Mouse (Mus musculus) brown adipose tissue, adult 24 weeks (tissue): Measurements from ENCODE around the gene Exoc1. TPM values are rescaled to one million over a fixed set of nuclear protein-coding genes. Genes with fewer than 3 reads are reported as not detected.
A peak's percentile ranks its signal among the peaks of the same experiment; 100 is the strongest.

Experiments used
- H3K27ac ChIP-seq: fragments of 200-500 bp; replicated peaks from 2 replicates; pipeline ENCODE4 v1.5.1; 2012; ENCODE audit warnings: low read depth, mild to moderate bottlenecking, low read length
- H3K4me1 ChIP-seq: fragments of 200-500 bp; 2 replicates; pipeline ENCODE4 v1.6.1; 2012; ENCODE audit warnings: low read length, mixed read lengths; ENCODE audit not compliant: control insufficient read depth, insufficient read depth, insufficient read length
- H3K4me3 ChIP-seq: fragments of 200-500 bp; 2 replicates; pipeline ENCODE4 v1.5.1; 2012; ENCODE audit warnings: low read depth, mild to moderate bottlenecking, low read length, moderate library complexity; ENCODE audit not compliant: insufficient read depth
- polyA plus RNA-seq: library from polyadenylated mRNA; stranded (reverse); fragments of >200 nt; gene quantifications from 2 replicates; pipeline ENCODE4 v1.2.4, GENCODE M21; 2012; ENCODE audit not compliant: missing spikeins, insufficient read depth, insufficient read length

The Exoc1 gene
- polyA plus RNA-seq, 1 experiment, result 9.6 TPM

DNA sequence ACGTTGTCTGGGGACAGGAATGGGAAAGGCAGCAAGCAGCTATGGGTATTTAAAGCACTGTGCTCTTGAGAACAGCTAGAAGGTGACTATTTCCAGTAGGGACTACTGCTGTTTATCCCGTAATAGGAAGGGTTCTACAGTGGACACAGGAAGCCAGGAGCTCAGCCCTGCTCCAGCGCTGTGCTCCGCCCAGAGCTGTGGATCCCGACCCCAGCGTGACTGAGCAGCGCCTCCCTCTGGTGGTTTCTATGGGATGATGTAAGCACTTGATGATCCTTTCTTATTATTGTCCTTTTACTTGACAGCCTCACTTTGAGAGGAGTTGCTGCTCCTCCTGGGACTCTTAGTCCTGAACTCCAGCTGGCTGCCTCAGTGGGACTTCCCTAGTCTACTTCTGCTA lies 45.1 kb downstream of the Exoc1 start:
- Histone ChIP-seq H3K4me1 (no peaks in the 10 kb centered on the region), H3K4me3 (no peak overlapping the region), H3K27ac (no peak overlapping the region)

DNA sequence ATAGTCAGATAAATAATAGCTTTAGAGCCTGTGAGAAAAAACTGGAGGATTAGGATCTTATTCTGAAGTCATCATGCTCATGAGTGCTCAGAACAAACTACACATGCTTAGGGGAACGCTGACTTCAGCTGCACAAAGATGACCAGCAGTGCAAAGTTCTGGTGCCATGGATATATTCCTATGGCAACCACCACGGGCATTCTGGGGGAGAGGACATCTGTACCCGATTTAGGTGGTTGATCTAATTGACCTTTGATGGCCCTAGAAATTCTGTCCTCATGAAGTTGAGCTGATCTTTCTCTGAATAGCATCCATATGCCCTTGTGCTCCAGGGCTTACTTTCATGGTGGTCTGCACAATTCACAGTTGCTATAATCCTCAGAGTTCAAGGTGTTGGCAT lies 47.9 kb downstream of the Exoc1 start:
- H3K4me1 ChIP-seq, result no peaks in the 10 kb centered on the region
- no peak overlapping the region for H3K27ac ChIP-seq
- H3K4me3 ChIP-seq, result no peak overlapping the region

- no peak overlapping the region for H3K27ac ChIP-seq
- H3K4me3 ChIP-seq, result no peak overlapping the region
- H3K4me1 ChIP-seq, result no peaks in the 10 kb centered on the region
Measured at GRCm38 (mm10) chr5:76585378-76585777, 56.3 kb downstream of the Exoc1 start.

DNA sequence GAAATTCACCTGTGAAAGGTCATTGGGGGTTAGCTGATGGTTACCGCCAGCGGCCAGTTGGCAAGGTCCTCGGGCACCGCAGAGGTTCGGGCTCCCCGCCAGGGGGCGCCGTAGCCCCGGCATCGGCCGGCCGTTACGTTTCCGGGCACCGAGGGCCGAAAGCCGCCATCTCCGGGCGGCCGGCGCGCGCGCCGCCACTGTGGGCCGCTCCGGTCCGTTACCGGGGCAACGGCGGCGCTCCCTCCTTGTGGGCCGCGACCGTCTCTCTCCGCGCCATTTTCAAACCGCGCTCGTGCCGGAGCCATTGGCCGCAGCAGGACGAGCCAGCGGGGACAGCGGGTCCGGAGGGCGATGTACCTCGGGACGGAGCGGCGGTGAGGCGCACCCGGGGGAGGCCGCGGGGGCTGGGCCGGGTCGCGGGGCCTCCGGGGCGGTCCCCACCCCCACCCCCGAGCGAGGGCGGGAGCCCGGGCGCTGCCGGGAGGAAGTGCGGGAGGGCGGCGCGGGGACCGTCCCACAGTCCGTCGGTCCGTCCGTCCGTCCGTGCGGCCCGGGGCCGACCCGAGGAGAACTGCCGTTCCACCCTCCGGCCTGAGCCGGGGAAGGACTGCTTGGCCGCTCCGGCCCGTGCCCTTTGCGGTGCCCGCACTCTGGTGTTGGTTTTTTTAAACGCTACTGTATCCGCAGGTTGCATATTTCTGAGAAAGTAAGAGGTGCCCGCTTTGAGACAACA lies 59.6 kb downstream of the Exoc1 start, which contains the start of gene Cep135:
Gene Cep135, plus strand, starts transcription at position 148 of the 733 bp plus-strand sequence.
- Histone ChIP-seq H3K4me3 (peak within 1 kb of the TSS; percentile 97), H3K4me1 (no peaks in the 10 kb centered on the region), H3K27ac (peak within 1 kb of the TSS; percentile 52; the same call in 1 of the 2 replicates)

DNA sequence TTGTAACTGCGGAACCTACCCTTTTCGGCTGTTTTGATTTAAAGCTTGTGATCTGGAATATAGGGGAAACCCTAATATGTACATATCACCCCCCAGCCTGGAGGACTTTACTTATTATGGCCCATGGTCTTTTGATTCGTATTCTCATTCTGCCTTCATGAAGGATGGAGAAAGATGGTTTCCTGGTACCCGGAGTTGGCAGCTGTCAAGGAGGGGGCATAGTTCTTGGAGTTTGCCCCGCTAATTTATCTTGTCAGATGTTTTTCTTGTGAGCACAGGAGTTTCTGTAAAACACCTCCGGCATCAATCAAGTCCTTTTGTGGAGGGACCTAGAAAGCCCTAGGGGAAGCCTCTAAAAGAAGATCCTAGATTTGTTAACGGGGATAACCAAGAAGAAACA lies 60.2 kb downstream of the Exoc1 start:
- H3K27ac ChIP-seq, result 0 out of 2 replicates have a peak overlapping the region, but pooled peaks have one; percentile 35
- H3K4me3 ChIP-seq, result peak overlapping the region; percentile 97
- no peaks in the 10 kb centered on the region for H3K4me1 ChIP-seq

DNA sequence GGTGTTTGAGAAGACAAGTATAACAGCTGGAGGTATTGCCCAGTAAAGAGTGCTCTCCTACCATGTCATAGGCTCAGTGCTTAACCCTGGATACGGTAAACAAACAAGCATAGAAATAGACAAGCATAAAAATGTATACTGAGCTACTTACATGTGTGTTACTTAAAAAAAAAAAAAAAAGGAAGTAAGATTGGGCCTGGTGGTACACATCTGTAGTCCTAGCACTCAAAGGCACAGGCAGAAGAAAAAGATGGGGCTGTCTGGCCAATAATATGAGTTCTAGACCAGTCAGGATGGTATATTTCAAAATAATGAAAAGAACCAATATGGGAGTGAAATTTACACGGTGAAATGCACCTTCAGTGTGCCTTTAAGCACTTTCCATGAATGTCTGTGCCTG lies 60.9 kb downstream of the Exoc1 start:
- H3K4me3 ChIP-seq, result no peak overlapping the region
- H3K4me1 ChIP-seq, result no peaks in the 10 kb centered on the region

DNA sequence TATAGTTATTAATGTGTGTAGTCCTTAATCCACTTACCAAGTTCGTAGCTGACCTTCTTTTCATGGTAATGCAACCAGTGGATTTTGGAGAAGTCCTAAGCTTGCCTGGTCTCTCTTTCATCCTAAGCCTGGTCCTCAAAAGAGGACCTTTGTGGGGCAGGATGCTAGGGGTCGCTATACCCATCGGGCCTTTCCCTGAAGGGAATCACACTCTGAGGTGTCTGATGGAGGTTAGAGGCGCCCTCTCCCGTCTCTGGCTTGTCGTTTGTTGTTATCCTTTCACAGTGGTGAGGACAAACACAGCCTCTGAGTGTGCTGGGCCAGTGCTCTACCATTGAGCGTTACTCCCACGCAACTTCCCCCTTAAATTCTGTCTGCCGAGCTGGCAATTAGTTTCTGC lies 62.8 kb downstream of the Exoc1 start:
- H3K27ac ChIP-seq, result no peak overlapping the region
- H3K4me3 ChIP-seq, result no peak overlapping the region
- H3K4me1 ChIP-seq, result no peaks in the 10 kb centered on the region

More for the DNA sequence above, 60.9 kb downstream of the Exoc1 start:
- no peak overlapping the region for H3K27ac ChIP-seq

GRCm38 (mm10) chr5:76609702-76610370 lies 80.7 kb downstream of the Exoc1 start:
- no peak overlapping the region for H3K4me3 ChIP-seq
- H3K4me1 ChIP-seq, result no peaks in the 10 kb centered on the region
- H3K27ac ChIP-seq, result no peak overlapping the region

DNA sequence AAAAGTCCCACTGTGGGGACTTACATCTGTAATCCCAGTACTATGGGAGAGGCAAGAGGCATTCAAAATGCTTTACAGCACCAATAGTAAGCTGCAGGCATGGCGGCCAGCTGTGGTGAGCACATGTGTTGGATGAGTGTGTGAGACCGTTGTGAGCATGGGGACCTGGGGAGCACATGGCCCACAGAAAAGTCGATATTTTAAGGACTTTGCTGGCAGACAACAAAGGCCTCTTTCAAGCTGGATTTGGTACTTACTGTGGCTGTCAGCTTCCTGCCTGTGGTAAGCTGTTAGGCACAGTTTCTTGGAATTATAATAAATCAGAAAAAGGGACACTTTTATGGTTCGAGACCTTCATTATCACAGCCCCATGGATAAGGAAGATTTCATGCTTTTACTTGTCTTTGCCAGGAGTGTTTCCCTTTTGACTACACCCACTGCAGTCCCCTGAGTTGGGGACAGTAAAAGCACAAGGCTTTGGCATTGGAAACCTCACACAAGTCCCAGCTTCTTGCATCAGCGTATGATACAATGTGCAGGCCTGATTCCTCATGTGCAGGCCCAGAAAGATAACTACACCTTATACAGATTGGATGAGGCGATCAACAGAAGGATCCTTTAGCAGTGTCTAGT lies 83.9 kb downstream of the Exoc1 start:
- H3K4me3 ChIP-seq, result no peak overlapping the region
- H3K27ac ChIP-seq, result no peak overlapping the region
- no peaks in the 10 kb centered on the region for H3K4me1 ChIP-seq

- H3K4me1 ChIP-seq, result no peaks in the 10 kb centered on the region
- H3K4me3 ChIP-seq, result no peak overlapping the region
- H3K27ac ChIP-seq, result no peak overlapping the region
Measured at GRCm38 (mm10) chr5:76615276-76615675, 86.2 kb downstream of the Exoc1 start.

- Histone ChIP-seq H3K4me1 (no peaks in the 10 kb centered on the region), H3K27ac (no peak overlapping the region), H3K4me3 (no peak overlapping the region)
Measured at GRCm38 (mm10) chr5:76616196-76616747, 87.2 kb downstream of the Exoc1 start.

DNA sequence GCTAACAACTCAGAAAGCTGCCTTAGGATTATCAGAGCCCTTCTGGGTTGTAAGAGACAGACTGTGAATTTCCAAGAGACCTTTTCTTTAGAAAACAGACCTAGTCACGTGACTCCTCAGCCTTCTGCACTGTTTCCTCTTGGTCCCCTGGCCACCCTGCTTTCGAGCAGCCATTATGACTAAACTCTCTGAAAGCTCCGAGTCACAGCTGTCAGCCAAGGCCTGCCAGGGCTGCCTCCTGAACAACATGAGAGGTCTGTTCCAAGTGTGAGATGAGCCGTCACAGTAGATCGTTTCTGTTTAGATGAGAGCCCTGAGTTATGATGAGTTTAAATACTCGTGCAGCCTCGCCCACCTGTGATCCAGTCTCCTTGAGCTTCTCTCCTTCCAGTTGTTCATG lies 89.6 kb downstream of the Exoc1 start:
- H3K4me3 ChIP-seq, result no peak overlapping the region
- no peaks in the 10 kb centered on the region for H3K4me1 ChIP-seq

More for the DNA sequence above, 89.6 kb downstream of the Exoc1 start:
- H3K27ac ChIP-seq, result no peak overlapping the region
